Mouse (Mus musculus): ENCODE results near the gene Ap3s2. TPM values are rescaled to one million over a fixed set of nuclear protein-coding genes. Genes with fewer than 3 reads are reported as not detected.

Gene Ap3s2
- polyA plus RNA-seq, 1 experiment from 2014 or later = 51.0 TPM

DNA sequence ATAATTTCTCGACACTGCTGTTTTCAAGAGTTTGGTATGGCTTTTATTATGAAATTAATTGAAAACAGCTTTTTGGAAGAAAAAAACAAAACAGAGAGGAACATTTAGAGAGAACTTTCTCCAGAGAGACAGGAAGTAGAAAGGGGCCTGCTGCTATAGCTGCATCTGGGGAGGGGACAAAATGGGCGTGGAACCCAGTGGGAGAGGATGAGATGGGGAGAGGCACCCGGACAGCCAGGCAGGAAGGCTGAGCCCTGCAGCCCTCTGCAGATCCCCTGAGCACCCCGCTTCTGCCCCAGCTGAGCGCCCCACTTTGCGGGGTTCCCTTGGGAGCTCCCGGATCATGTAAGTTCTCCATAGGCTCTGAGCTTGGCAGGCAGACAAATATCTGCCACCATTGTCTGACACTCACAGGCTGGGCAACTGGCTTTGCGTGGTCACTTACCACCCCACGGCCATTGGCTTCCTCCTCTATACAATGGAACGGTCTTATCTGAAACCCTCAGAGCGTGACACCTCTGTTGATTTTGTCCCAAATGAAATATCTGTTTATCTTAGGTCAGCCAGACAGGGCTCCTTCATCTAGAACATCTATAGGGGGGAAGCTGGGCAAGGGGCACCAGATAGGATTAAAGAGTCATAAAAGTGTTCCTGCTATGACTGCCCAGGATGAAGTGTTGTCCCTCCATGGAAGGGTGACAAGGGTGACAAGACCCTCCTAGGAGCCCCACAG is 62.1 kb downstream of the Ap3s2 start:
- ATAC-seq (ENCODE audit: low FRiP score) = no peak
- 62% methylated on average over 11 of the region's 11 CpGs for WGBS
- no peaks in the 10 kb centered on the region for H3K27me3 ChIP-seq

DNA sequence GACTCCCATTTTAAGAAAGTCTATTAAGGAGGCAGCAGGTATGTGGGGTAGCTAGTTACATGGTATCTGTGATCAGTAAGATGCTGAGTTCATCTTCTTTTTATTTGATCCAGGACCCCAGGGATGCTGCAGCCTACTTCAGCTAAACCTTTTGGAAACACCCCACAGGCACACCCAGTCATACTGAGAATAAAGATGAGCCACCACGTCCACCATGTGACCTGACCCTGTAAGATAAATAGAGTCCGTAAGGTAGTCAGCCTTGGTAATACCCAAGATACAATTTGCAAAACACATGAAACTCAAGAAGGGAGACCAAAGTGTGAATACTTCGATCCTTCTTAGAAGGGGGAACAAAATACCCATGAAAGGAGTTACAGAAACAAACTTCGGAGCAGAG is 64.1 kb downstream of the Ap3s2 start:
- no peaks in the 10 kb centered on the region for H3K9me3 ChIP-seq
- H3K36me3 ChIP-seq = no peaks in the 10 kb centered on the region
- H3K4me2 ChIP-seq = no peak overlapping the region
- H3K27ac ChIP-seq = no peak overlapping the region
- no peak overlapping the region for H3K4me3 ChIP-seq
- no peak for ATAC-seq (ENCODE audit: low FRiP score)
- H3K9ac ChIP-seq = no peak overlapping the region
- 81% methylated on average over 4 of the region's 4 CpGs for WGBS
- no peaks in the 10 kb centered on the region for H3K27me3 ChIP-seq
- H3K4me1 ChIP-seq (replicated peaks) = peaks cover 5% of the 10 kb centered on the region; the same call in 1 of the 2 replicates

More for the DNA sequence above, 62.1 kb downstream of the Ap3s2 start:
- H3K36me3 ChIP-seq = no peaks in the 10 kb centered on the region
- H3K4me2 ChIP-seq = no peak overlapping the region
- no peak overlapping the region for H3K9ac ChIP-seq
- H3K4me1 ChIP-seq (replicated peaks) = peaks cover 5% of the 10 kb centered on the region; the same call in 1 of the 2 replicates
- H3K9me3 ChIP-seq = no peaks in the 10 kb centered on the region
- no peak overlapping the region for H3K27ac ChIP-seq
- no peak overlapping the region for H3K4me3 ChIP-seq

DNA sequence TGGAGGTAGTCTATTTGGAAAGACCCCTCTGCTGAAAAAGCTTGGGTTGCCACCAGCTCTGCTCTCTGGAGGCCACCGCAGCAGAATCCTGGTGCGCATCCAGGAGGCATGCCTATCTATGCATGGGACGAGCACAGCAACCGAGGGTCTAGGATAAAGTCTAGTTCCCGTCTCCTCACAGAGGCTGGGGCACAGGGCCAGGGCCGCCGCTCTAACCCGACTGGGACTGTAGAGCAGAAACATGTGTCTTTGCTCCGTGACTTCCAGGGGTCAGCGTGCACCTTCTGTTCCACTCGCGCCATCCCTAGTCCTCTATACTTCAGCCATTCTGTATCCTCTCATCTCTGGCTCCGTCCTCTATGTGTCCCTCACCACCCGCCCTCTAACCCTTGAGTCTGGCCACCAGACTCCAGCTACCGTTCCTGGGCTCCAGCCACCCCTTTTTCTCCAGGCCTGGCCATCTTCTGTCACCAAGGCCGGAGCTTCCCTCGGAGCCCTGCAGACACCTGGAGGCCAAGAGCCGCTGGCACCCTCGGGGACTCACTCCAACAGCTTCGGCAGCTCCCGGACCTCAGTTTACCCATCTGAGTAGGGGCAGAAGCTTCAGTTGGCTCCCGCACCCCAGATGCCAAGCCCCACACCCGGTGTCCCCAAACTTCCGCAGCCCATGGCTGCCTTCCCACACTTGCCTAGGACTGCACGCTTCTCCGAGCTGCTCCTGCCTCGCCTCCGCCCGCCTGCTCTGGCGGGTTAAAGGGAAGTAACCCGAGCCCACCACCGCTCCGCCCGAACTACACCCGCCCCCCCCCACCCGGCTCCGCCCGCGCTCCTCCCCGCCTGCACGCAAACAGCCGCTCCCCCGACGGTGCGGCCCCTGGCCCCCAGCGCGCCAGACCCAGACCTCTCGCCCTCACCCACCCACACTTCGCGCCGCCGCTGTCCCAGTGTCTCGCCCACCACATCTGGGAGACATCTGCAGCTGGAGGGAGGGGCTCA is 72.7 kb downstream of the Ap3s2 start:
- Histone ChIP-seq H3K27ac (no peak overlapping the region), H3K36me3 (no peaks in the 10 kb centered on the region), H3K27me3 (peaks cover 43% of the 10 kb centered on the region), H3K4me3 (peak overlapping the region; percentile 33), H3K4me1 (replicated peaks) (peaks cover 9% of the 10 kb centered on the region), H3K9me3 (no peaks in the 10 kb centered on the region), H3K9ac (peak overlapping the region; percentile 35; the same call in 1 of the 2 replicates), H3K4me2 (peak overlapping the region; percentile 56)
- no peak for ATAC-seq (ENCODE audit: low FRiP score)
- WGBS = 11% methylated on average over 50 of the region's 53 CpGs

DNA sequence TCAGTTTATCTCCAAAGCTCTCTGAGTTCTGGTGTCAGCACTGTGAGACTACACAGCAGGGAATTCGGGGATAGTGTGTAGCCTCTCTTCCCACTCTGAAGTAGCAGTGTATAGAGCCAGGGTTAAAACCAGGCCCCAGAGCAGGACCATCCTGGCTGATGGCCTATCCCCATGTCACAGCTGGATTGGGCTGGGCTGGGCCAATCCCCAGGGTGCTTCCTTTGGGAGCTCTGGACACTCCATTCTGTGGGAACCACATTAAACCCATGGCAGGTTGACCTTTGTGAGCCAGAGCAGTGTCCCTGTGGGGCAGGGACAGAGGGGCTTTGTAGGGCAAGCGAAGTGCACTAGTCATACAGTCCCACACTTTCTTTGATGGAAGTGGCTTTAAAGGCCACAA is 74.1 kb downstream of the Ap3s2 start:
- Histone ChIP-seq H3K27ac (no peak overlapping the region), H3K9me3 (no peaks in the 10 kb centered on the region), H3K36me3 (no peaks in the 10 kb centered on the region), H3K4me3 (no peak overlapping the region), H3K27me3 (peaks cover 43% of the 10 kb centered on the region), H3K4me2 (no peak overlapping the region), H3K4me1 (replicated peaks) (peaks cover 9% of the 10 kb centered on the region), H3K9ac (no peak overlapping the region)
- WGBS = 69% methylated on average over 2 of the region's 2 CpGs
- ATAC-seq (ENCODE audit: low FRiP score) = no peak

DNA sequence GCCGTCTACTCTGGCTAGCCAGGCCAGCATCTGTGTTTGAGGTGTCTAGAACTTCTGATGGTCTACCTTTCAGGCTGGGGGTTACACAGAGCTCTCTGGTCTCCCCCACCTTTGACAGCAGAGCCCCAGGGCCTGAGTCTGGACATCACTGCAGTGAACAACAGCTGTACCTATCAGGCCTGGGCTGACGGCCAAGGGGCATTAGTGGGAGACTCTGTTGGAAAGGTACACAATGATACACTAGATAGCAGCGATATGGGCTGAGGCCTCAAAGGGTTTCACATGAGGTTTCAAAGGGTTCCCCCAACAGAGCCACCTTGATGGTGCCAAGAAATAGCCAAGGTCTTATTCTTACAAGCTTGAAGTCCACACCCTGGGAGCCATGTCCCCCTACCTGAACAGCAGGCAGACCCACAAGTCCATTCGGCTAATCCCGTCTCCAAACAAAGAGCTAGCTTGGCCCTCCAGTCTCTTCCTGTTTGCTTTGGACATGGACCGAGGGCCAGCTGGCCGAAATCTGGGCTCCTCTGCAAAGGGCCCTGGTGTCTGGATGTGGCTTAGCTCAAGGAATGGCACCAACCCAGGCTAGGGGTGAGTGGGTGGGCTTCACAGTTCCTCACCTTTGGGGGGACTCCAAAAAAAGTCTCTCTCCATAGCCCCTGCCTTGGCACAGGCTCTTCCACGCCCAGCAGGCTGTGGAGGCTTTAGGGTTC is 76.2 kb downstream of the Ap3s2 start:
- ATAC-seq (ENCODE audit: low FRiP score) = no peak
- Histone ChIP-seq H3K4me1 (replicated peaks) (peaks cover 9% of the 10 kb centered on the region), H3K4me2 (no peak overlapping the region), H3K9me3 (no peaks in the 10 kb centered on the region), H3K27me3 (peaks cover 35% of the 10 kb centered on the region), H3K27ac (no peak overlapping the region), H3K9ac (no peak overlapping the region), H3K36me3 (no peaks in the 10 kb centered on the region), H3K4me3 (no peak overlapping the region)
- WGBS = 88% methylated on average over 8 of the region's 8 CpGs

DNA sequence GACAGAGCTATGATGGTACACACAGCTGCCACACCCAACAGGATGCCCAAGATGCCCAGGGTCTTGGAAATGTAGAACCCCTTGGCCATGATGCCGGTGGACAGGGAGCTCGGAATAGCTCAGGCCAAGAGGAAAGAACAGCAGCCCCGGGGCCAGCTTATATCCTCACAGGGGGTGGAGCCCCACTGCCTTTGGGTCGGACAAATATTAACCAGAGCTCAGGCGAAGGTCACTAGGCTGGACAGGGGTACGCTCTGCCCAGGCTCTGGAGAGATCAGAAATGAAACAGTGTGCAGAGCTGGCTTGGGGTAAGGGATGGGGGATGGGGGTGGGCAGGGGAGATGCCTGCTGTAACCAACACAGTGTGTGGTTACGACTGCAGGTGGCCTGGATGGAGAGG is 78.3 kb downstream of the Ap3s2 start:
- H3K9me3 ChIP-seq = no peaks in the 10 kb centered on the region
- no peaks in the 10 kb centered on the region for H3K36me3 ChIP-seq
- no peak overlapping the region for H3K9ac ChIP-seq
- H3K27ac ChIP-seq = no peak overlapping the region
- 58% methylated on average over 7 of the region's 7 CpGs for WGBS
- H3K27me3 ChIP-seq = peaks cover 16% of the 10 kb centered on the region
- H3K4me2 ChIP-seq = no peak overlapping the region
- no peaks in the 10 kb centered on the region for H3K4me1 ChIP-seq (replicated peaks)
- no peak for ATAC-seq (ENCODE audit: low FRiP score)
- no peak overlapping the region for H3K4me3 ChIP-seq

DNA sequence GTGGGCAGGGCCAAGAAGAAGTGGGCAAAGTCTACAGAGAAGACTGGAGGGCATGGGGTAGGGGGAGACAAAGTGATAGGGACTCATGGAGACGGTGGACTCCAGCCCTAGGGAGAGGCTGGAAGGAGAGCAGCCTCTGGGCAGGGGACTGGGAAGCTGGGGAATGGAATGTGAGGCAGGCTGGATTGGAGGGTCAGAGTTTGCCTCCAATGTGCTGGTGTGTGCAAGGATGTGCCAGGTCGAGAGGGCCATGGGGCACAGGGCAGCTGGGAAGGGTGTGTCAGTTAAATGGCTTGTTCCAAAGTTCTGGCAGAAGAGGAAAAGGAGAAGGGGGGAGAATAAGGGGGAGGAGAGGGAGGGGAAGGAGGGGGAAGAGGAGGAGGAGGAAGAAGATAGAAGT is 83.2 kb downstream of the Ap3s2 start:
- H3K4me2 ChIP-seq = no peak overlapping the region
- WGBS = 70% methylated on average over 2 of the region's 2 CpGs
- ATAC-seq (ENCODE audit: low FRiP score) = no peak
- no peaks in the 10 kb centered on the region for H3K9me3 ChIP-seq
- no peaks in the 10 kb centered on the region for H3K27me3 ChIP-seq
- H3K4me1 ChIP-seq (replicated peaks) = no peaks in the 10 kb centered on the region
- H3K4me3 ChIP-seq = no peak overlapping the region
- H3K36me3 ChIP-seq = no peaks in the 10 kb centered on the region
- H3K27ac ChIP-seq = no peak overlapping the region
- H3K9ac ChIP-seq = no peak overlapping the region

DNA sequence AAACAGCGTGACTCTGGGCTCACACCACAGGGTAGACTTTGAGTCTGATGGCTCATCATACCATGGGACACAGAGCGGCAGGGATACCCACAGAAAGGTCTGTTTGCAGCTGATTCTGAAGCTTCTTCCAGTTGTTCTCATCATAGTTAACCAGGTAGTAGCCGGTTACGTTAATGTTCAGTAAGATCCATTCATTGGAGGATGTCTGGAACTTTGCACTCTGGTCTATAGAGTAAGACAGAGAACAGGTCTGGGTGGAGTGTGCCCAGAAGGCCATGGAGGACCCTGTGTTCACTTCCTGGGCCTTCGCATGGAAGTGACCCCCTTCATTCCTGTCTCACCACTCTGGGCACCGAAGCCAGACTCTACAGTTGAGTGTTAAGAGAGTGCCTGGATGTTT is 85.3 kb downstream of the Ap3s2 start:
- Histone ChIP-seq H3K27me3 (no peaks in the 10 kb centered on the region), H3K36me3 (no peaks in the 10 kb centered on the region), H3K4me3 (no peak overlapping the region), H3K9me3 (no peaks in the 10 kb centered on the region), H3K27ac (no peak overlapping the region), H3K9ac (no peak overlapping the region), H3K4me1 (replicated peaks) (no peaks in the 10 kb centered on the region), H3K4me2 (no peak overlapping the region)
- no peak for ATAC-seq (ENCODE audit: low FRiP score)
- 96% methylated on average over 6 of the region's 6 CpGs for WGBS

DNA sequence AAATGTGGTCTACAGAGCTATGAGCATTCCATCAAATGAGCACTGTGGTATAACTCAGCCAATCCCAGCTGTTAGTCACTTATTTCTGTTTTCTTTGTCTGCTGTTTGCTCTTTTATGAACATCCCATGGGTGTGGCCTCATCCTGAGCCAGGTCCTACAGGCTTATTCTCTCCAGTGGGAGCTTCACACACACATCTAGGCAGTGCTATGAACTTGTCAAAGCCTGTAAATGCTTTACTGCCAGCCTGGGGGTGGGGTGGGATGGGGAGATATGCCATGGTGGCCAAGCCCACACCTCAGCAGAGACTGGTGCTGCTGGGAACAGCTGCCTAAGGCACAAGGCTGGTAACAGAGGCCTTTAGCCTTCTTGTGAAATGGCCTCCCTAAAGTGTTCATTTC is 87.5 kb downstream of the Ap3s2 start:
- no peaks in the 10 kb centered on the region for H3K36me3 ChIP-seq
- no peak overlapping the region for H3K27ac ChIP-seq
- no peak overlapping the region for H3K4me2 ChIP-seq
- H3K27me3 ChIP-seq = no peaks in the 10 kb centered on the region
- H3K4me1 ChIP-seq (replicated peaks) = no peaks in the 10 kb centered on the region
- H3K9me3 ChIP-seq = no peaks in the 10 kb centered on the region
- H3K9ac ChIP-seq = no peak overlapping the region
- ATAC-seq (ENCODE audit: low FRiP score) = no peak
- no peak overlapping the region for H3K4me3 ChIP-seq

DNA sequence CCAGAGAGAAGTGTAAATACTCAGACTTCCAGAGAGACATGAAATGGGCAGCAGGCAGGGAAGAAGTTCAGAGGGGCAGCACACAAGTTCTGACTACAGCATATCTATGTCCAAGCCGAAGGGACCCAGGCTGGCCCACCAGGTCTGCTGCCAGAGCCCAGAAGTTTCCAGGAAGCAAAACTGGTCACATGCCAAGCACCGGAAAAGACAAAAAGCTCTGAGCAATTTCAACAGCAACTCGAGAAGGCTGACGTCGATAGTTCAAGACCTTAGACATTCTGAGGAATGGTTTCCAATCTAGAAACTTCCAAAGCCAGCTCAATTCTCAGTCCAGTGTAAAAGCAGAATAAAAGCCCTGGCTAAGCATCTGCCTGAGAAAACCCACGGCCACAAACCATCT is 88.9 kb downstream of the Ap3s2 start:
- Histone ChIP-seq H3K27ac (no peak overlapping the region), H3K4me2 (no peak overlapping the region), H3K27me3 (no peaks in the 10 kb centered on the region), H3K4me1 (replicated peaks) (no peaks in the 10 kb centered on the region), H3K36me3 (no peaks in the 10 kb centered on the region), H3K4me3 (no peak overlapping the region), H3K9me3 (no peaks in the 10 kb centered on the region), H3K9ac (no peak overlapping the region)
- 80% methylated on average over 6 of the region's 6 CpGs for WGBS
- ATAC-seq (ENCODE audit: low FRiP score) = no peak

DNA sequence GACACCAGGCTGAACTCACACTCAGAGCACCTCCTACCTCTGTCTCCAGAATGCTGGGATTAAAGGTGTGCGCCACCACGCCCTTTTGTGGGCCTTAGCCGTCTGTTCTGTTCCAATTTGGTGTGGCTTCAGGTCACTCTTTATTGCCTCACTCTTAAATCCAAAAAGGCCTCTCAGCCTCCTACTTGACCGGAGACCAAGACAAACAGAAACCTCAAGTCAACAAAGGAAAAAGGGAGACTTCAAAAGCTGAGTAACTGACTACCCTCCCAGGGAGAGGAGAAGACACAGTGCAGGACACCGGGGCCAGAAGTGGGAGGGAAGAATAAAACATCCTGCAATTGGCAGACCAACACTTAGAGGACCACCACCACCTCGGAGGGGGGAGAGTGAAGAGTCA is 89.3 kb downstream of the Ap3s2 start:
- 78% methylated on average over 6 of the region's 6 CpGs for WGBS
- no peak overlapping the region for H3K9ac ChIP-seq
- ATAC-seq (ENCODE audit: low FRiP score) = no peak
- no peak overlapping the region for H3K4me2 ChIP-seq
- no peaks in the 10 kb centered on the region for H3K4me1 ChIP-seq (replicated peaks)
- H3K36me3 ChIP-seq = no peaks in the 10 kb centered on the region
- no peak overlapping the region for H3K27ac ChIP-seq
- no peak overlapping the region for H3K4me3 ChIP-seq
- no peaks in the 10 kb centered on the region for H3K9me3 ChIP-seq
- H3K27me3 ChIP-seq = no peaks in the 10 kb centered on the region

DNA sequence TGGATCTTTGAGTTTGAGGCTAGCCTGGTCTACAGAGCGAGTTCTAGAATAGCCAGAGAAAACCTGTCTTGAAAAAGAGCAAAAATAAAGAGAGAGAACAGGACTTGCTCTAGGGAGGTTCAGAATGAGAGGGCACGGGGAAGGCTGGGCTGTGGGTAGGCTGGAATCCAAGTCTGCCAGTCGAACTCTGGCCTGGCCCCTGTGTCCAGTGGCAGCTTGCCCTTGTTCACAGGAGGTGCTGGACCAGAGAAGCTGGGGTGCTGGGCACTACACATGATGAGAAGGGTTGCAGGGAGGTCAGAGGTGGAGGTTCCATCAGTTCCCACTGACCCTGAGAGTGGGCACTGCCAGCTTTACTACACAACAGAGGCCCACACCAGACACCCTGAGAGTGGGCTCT is 92.1 kb downstream of the Ap3s2 start:
- no peak for ATAC-seq (ENCODE audit: low FRiP score)
- H3K4me2 ChIP-seq = no peak overlapping the region
- H3K27me3 ChIP-seq = no peaks in the 10 kb centered on the region
- H3K36me3 ChIP-seq = no peaks in the 10 kb centered on the region
- H3K9me3 ChIP-seq = peaks cover 7% of the 10 kb centered on the region; the same call in 1 of the 2 replicates
- no peak overlapping the region for H3K27ac ChIP-seq
- no peak overlapping the region for H3K4me3 ChIP-seq
- H3K9ac ChIP-seq = no peak overlapping the region
- no peaks in the 10 kb centered on the region for H3K4me1 ChIP-seq (replicated peaks)
- WGBS = 73% methylated on average over 3 of the region's 3 CpGs

Measured in hindbrain, embryonic 13.5 days (tissue).